Mouse (Mus musculus) hindbrain, embryonic 16.5 days (tissue): ENCODE results near the gene Nol4l. TPM values are rescaled to one million over a fixed set of nuclear protein-coding genes. Genes with fewer than 3 reads are reported as not detected.
"Not testable (repeated sequence)": the region's sequence is repeated elsewhere in the genome, so short reads cannot be mapped to it uniquely, and the experiment has no call there.

Source experiments
- ATAC-seq: fragments of 200-750 bp; cut with Nextera tagmentation; 2 replicates; pipeline ENCODE4 v1.8.0; 2017; ENCODE audit warnings: moderate TSS enrichment, moderate library complexity
- H3K27ac ChIP-seq: fragments of 300-500 bp; sonication (generic); 2 replicates; pipeline ENCODE4 v1.5.1; 2014; ENCODE audit warnings: low read depth, mild to moderate bottlenecking, control low read depth, low read length, moderate library complexity
- H3K27me3 ChIP-seq: fragments of 300-500 bp; sonication (generic); replicated peaks from 2 replicates; pipeline ENCODE4 v1.6.1; 2014; ENCODE audit warnings: low read length; ENCODE audit not compliant: control insufficient read depth, insufficient read depth
- H3K36me3 ChIP-seq: fragments of 300-500 bp; sonication (generic); 2 replicates; pipeline ENCODE4 v1.6.1; 2014; ENCODE audit warnings: mild to moderate bottlenecking, low read length, moderate library complexity, mixed read lengths; ENCODE audit not compliant: control insufficient read depth, insufficient read depth
- H3K4me1 ChIP-seq: fragments of 300-500 bp; sonication (generic); 2 replicates; pipeline ENCODE4 v1.6.1; 2014; ENCODE audit warnings: low read depth, low read length; ENCODE audit not compliant: control insufficient read depth, insufficient read depth
- H3K4me2 ChIP-seq: fragments of 300-500 bp; sonication (generic); 2 replicates; pipeline ENCODE4 v1.6.1; 2014; ENCODE audit warnings: mild to moderate bottlenecking, low read length, control low read depth, moderate library complexity
- H3K4me3 ChIP-seq: fragments of 300-500 bp; sonication (generic); 2 replicates; pipeline ENCODE4 v1.5.1; 2014; ENCODE audit warnings: mild to moderate bottlenecking, low read length, control low read depth, moderate library complexity
- H3K9ac ChIP-seq: fragments of 300-500 bp; sonication (generic); 2 replicates; pipeline ENCODE4 v1.6.1; 2014; ENCODE audit warnings: low read depth, mild to moderate bottlenecking, control low read depth, low read length, moderate library complexity
- H3K9me3 ChIP-seq: fragments of 300-500 bp; sonication (generic); 2 replicates; pipeline ENCODE4 v1.6.1; 2014; ENCODE audit warnings: mild to moderate bottlenecking, low read length, moderate library complexity; ENCODE audit not compliant: control insufficient read depth
- WGBS: fragments of 180-500 bp; shearing (Covaris S2); extraction: QIAGEN DNeasy Blood & Tissue Kit; methylation state at CpG from one replicate; pipeline ENCODE4 v1.1.7; 2014; 5-methylcytosine and 5-hydroxymethylcytosine counted together
- polyA plus RNA-seq: library from polyadenylated mRNA; unstranded; fragments of >200 nt; fragmentation: Nextera tagmentation; extraction: Ambion mirVana; gene quantifications from 2 replicates; pipeline ENCODE4 v1.2.1, GENCODE M21; 2015

The Nol4l gene
- polyA plus RNA-seq, 1 experiment from 2014 or later, result 33.7 TPM

- Histone ChIP-seq H3K36me3 (no peaks in the 10 kb centered on the region), H3K27me3 (no peaks in the 10 kb centered on the region), H3K4me1 (peaks cover 32% of the 10 kb centered on the region), H3K4me2 (peak overlapping the region; percentile 35; the same call in 1 of the 2 replicates), H3K9me3 (no peaks in the 10 kb centered on the region), H3K4me3 (no peak overlapping the region), H3K9ac (peak overlapping the region; percentile 57), H3K27ac (peak overlapping the region; percentile 79)
- peak; percentile 78 for ATAC-seq
- WGBS, result 10% methylated on average over 18 of the region's 18 CpGs
Observed at GRCm38 (mm10) chr2:153509211-153510029, 20.4 kb downstream of the Nol4l start.

DNA sequence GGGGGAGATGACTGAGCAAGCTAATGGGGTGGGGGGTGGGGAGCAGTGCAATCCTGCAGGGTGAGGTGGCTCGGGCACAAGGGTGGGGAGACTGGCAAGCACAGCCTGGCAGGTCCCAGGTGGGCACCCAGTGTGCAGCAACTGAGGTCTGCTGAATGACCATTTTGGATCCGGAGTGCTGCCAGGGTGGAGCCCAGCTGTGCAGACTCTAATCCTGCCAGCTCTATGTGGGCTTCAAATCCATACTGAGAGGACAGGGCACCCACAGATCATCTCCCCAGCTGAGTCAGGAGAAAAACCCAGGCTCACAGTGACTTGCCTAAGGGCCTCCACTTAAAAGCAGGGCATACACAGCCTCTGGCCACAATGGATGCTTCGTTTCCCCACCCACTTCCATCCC, 21.4 kb downstream of the Nol4l start:
- Histone ChIP-seq H3K4me1 (peaks cover 32% of the 10 kb centered on the region), H3K9me3 (no peaks in the 10 kb centered on the region), H3K4me3 (no peak overlapping the region), H3K27me3 (no peaks in the 10 kb centered on the region), H3K36me3 (no peaks in the 10 kb centered on the region), H3K27ac (peak overlapping the region; percentile 79; the same call in 1 of the 2 replicates), H3K9ac (0 out of 2 replicates have a peak overlapping the region, but pooled peaks have one; percentile 29), H3K4me2 (no peak overlapping the region)
- 48% methylated on average over 3 of the region's 3 CpGs for WGBS
- no peak for ATAC-seq

DNA sequence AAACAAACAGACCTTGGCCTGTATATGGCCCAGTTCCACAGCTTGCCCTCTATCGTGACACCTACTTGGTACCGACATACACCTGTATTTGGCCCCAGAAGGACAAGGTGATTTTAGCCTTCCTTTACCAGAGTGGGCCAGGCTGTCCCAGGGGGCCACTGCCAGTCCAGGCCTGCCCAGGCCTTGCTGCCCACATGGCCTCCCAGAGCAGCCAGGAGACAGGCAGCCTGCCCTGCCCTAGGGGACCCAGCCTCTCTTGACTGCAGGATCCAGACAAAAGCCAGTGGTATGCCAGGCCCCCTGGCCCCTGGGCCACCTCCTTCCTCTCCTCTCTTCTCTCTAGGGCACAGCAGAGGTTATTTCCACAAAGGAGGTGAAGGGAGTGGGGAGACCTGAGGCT, 21.8 kb downstream of the Nol4l start:
- Histone ChIP-seq H3K27ac (no peak overlapping the region), H3K9me3 (no peaks in the 10 kb centered on the region), H3K9ac (0 out of 2 replicates have a peak overlapping the region, but pooled peaks have one; percentile 29), H3K4me2 (no peak overlapping the region), H3K27me3 (no peaks in the 10 kb centered on the region), H3K4me3 (no peak overlapping the region), H3K36me3 (no peaks in the 10 kb centered on the region), H3K4me1 (peaks cover 32% of the 10 kb centered on the region)
- no peak for ATAC-seq
- WGBS, result 98% methylated on average over 2 of the region's 2 CpGs

DNA sequence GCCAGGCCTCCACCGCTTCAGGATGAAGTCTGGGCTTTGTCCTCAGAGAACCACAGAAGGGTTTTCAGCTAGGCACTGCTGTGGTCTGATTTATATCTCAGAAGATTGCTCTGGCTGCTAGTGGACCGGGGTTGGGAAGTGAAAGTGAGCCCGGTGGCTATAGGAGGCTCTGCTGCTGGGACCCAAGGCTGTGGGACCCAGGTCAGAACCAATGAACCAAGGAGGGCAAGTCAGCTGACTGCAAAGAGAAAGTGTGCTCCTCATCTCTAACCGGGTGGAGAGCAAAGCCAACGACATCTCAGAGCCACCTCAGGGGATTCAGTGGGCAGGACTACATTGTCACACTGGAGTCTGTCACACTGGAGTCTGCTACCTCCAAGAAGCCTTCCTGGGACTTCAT, 23.4 kb downstream of the Nol4l start:
- no peak overlapping the region for H3K4me2 ChIP-seq
- no peak overlapping the region for H3K27ac ChIP-seq
- no peaks in the 10 kb centered on the region for H3K36me3 ChIP-seq
- no peak overlapping the region for H3K4me3 ChIP-seq
- H3K9me3 ChIP-seq, result no peaks in the 10 kb centered on the region
- ATAC-seq, result no peak
- H3K27me3 ChIP-seq, result no peaks in the 10 kb centered on the region
- no peak overlapping the region for H3K9ac ChIP-seq
- peaks cover 23% of the 10 kb centered on the region for H3K4me1 ChIP-seq
- WGBS, result 88% methylated on average over 5 of the region's 5 CpGs

DNA sequence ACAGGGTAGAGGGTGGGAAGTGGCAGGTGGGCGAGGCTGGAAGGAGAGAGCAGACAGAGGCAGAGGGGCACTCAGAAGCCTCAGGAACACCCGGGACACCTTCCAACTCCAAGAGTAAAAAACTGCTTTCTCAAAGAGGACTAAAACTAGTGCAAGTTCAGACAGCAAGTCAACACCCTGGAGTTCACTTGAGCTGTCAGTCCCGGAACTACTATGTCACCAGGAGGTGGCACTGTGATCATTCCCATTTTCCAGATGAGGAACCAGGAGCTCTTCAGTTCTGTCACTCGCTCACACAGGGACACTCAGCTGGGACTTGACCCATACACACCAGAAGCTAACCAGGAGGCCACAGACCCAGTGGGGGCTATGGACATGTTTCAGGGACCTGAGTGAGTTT, 30.6 kb downstream of the Nol4l start:
- no peaks in the 10 kb centered on the region for H3K36me3 ChIP-seq
- no peak overlapping the region for H3K27ac ChIP-seq
- H3K27me3 ChIP-seq, result no peaks in the 10 kb centered on the region
- ATAC-seq, result no peak
- 60% methylated on average over 4 of the region's 4 CpGs for WGBS
- H3K9me3 ChIP-seq, result no peaks in the 10 kb centered on the region
- H3K4me2 ChIP-seq, result no peak overlapping the region
- peaks cover 29% of the 10 kb centered on the region for H3K4me1 ChIP-seq
- no peak overlapping the region for H3K9ac ChIP-seq
- H3K4me3 ChIP-seq, result no peak overlapping the region

- peak; percentile 29 for ATAC-seq
- Histone ChIP-seq H3K36me3 (no peaks in the 10 kb centered on the region), H3K4me1 (peaks cover 44% of the 10 kb centered on the region), H3K27ac (peak overlapping the region; percentile 40), H3K4me2 (no peak overlapping the region), H3K9ac (no peak overlapping the region), H3K27me3 (no peaks in the 10 kb centered on the region), H3K9me3 (no peaks in the 10 kb centered on the region), H3K4me3 (no peak overlapping the region)
- 10% methylated on average over 13 of the region's 13 CpGs for WGBS
Observed at GRCm38 (mm10) chr2:153496898-153497297, 32.9 kb downstream of the Nol4l start.

- Histone ChIP-seq H3K4me2 (no peak overlapping the region), H3K9me3 (no peaks in the 10 kb centered on the region), H3K27ac (peak overlapping the region; percentile 40), H3K4me1 (peaks cover 50% of the 10 kb centered on the region), H3K36me3 (no peaks in the 10 kb centered on the region), H3K27me3 (no peaks in the 10 kb centered on the region), H3K9ac (no peak overlapping the region), H3K4me3 (no peak overlapping the region)
- 77% methylated on average over 6 of the region's 6 CpGs for WGBS
- ATAC-seq, result no peak
Observed at GRCm38 (mm10) chr2:153496301-153496700, 33.5 kb downstream of the Nol4l start.

- ATAC-seq, result no peak
- H3K9ac ChIP-seq, result no peak overlapping the region
- no peaks in the 10 kb centered on the region for H3K9me3 ChIP-seq
- H3K27me3 ChIP-seq, result no peaks in the 10 kb centered on the region
- H3K36me3 ChIP-seq, result no peaks in the 10 kb centered on the region
- no peak overlapping the region for H3K4me2 ChIP-seq
- 87% methylated on average over 4 of the region's 4 CpGs for WGBS
- H3K27ac ChIP-seq, result no peak overlapping the region
- H3K4me3 ChIP-seq, result no peak overlapping the region
- H3K4me1 ChIP-seq, result peaks cover 55% of the 10 kb centered on the region
Observed at GRCm38 (mm10) chr2:153495818-153496217, 34.0 kb downstream of the Nol4l start.

DNA sequence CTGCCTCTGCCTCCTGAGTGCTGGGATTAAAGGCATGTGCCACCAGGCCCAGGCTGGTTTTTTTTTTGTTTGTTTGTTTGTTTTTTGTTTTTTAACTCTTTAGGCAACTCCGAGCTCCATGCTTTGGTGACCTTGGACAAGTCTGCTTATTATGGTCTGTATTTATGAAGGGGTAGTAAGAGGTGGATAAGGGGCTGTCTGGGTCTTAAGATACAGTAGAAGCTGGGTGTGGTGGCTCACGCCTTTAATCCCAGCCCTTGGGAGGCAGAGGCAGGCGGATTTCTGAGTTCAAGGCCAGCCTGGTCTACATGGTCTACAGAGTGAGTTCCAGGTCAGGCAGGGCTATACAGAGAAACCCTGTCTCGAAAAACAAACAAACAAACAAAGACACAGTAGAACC, 34.4 kb downstream of the Nol4l start:
- H3K4me3 ChIP-seq, H3K4me2 ChIP-seq, H3K27me3 ChIP-seq, H3K9me3 ChIP-seq, H3K27ac ChIP-seq, H3K9ac ChIP-seq, ATAC-seq, H3K36me3 ChIP-seq: not testable (repeated sequence)
- 92% methylated on average over 4 of the region's 4 CpGs for WGBS
- H3K4me1 ChIP-seq, result peaks cover 58% of the 10 kb centered on the region
